Mouse (Mus musculus) spleen, adult 2 months (tissue): ENCODE results near the gene Gm49776.

ENCODE experiments used
- CTCF ChIP-seq: fragments of 200-500 bp; IDR thresholded peaks from 2 replicates; pipeline ENCODE4 v1.5.1; 2011; ENCODE audit warnings: mild to moderate bottlenecking, inconsistent platforms; ENCODE audit not compliant: insufficient read depth, insufficient read length, insufficient replicate concordance; ENCODE audit errors: extremely low read depth
- POLR2A ChIP-seq: fragments of 200-500 bp; IDR thresholded peaks from 2 replicates; pipeline ENCODE4 v1.6.1; 2011; ENCODE audit warnings: low read depth, low read length, inconsistent platforms

DNA sequence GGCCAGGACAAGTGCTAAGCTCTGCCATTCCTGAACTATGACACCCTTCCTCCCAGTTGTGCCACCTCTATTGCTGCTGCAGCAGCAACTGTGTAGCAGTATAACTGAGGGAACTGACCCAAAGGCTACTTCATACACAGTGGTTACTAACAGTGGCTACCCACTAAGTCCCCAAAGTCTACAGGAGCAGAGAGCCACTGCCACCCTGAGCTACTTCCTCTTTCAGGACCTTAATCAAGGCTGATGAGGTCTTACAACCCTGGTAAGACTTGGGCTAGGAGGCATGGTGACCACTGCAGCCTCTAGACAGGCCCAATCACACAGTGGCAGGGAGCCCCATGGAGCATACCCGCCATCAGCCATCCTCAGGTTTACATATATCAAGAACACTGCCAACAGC is 56.1 kb downstream of the Gm49776 start:
- TF ChIP-seq POLR2A (no peak), CTCF (no peak)
